Mouse (Mus musculus) heart, adult 2 months (tissue): Measurements from ENCODE around the gene Afdn.

Experiments
- CTCF ChIP-seq: fragments of 200-600 bp; IDR thresholded peaks from 2 replicates; pipeline ENCODE4 v1.8.1; 2022; ENCODE audit warnings: antibody characterized with exemption, mild to moderate bottlenecking, moderate library complexity
- EP300 ChIP-seq: fragments of 200-500 bp; IDR thresholded peaks from 2 replicates; pipeline ENCODE4 v1.6.1; 2011; ENCODE audit warnings: low read depth, low read length, control low read depth; ENCODE audit not compliant: insufficient read depth
- POLR2A ChIP-seq: fragments of 200-500 bp; IDR thresholded peaks from 2 replicates; pipeline ENCODE4 v1.6.1; 2011; ENCODE audit warnings: mild to moderate bottlenecking, low read depth, low read length, control low read depth; ENCODE audit not compliant: insufficient read depth

GRCm38 (mm10) chr17:13722434-13722833, 37.9 kb upstream of the Afdn start:
- TF ChIP-seq CTCF (no peak), POLR2A (no peak), EP300 (no peak)
